Mouse (Mus musculus) stomach, embryonic 16.5 days (tissue): ENCODE data around the gene Rasl10b. TPM values are rescaled to one million over a fixed set of nuclear protein-coding genes. Genes with fewer than 3 reads are reported as not detected.

Experiments
- ATAC-seq: fragments of 200-750 bp; cut with Nextera tagmentation; 2 replicates; pipeline ENCODE4 v1.8.0; 2017; ENCODE audit warnings: moderate number of reproducible peaks, moderate TSS enrichment; ENCODE audit not compliant: insufficient read depth, low FRiP score
- H3K27ac ChIP-seq: fragments of 300-500 bp; sonication (generic); 2 replicates; pipeline ENCODE4 v1.5.1; 2014; ENCODE audit warnings: low read length
- H3K27me3 ChIP-seq: fragments of 300-500 bp; sonication (generic); 2 replicates; pipeline ENCODE4 v1.6.1; 2014; ENCODE audit warnings: low read length, control low read depth, mixed read lengths; ENCODE audit not compliant: control insufficient read depth, insufficient read depth
- H3K36me3 ChIP-seq: fragments of 300-500 bp; sonication (generic); 2 replicates; pipeline ENCODE4 v1.6.1; 2014; ENCODE audit warnings: low read length; ENCODE audit not compliant: control insufficient read depth, insufficient read depth
- H3K4me1 ChIP-seq: fragments of 300-500 bp; sonication (generic); 2 replicates; pipeline ENCODE4 v1.6.1; 2014; ENCODE audit warnings: low read length, control low read depth, mixed read lengths; ENCODE audit not compliant: control insufficient read depth, insufficient read depth
- H3K4me2 ChIP-seq: fragments of 300-500 bp; sonication (generic); 2 replicates; pipeline ENCODE4 v1.6.1; 2014; ENCODE audit warnings: low read depth, low read length, mixed read lengths
- H3K4me3 ChIP-seq: fragments of 300-500 bp; sonication (generic); replicated peaks from 2 replicates; pipeline ENCODE4 v1.5.1; 2014; ENCODE audit warnings: mild to moderate bottlenecking, low read length
- H3K9ac ChIP-seq: fragments of 300-500 bp; sonication (generic); 2 replicates; pipeline ENCODE4 v1.6.1; 2014; ENCODE audit warnings: low read length
- H3K9me3 ChIP-seq: fragments of 300-500 bp; sonication (generic); replicated peaks from 2 replicates; pipeline ENCODE4 v1.6.1; 2016; ENCODE audit warnings: low read length, control low read depth; ENCODE audit not compliant: control insufficient read depth
- WGBS: fragments of 180-500 bp; shearing (Covaris S2); extraction: QIAGEN DNeasy Blood & Tissue Kit; methylation state at CpG from one replicate; pipeline ENCODE4 v1.1.7; 2014; 5-methylcytosine and 5-hydroxymethylcytosine counted together
- polyA plus RNA-seq: library from polyadenylated mRNA; unstranded; fragments of >200 nt; fragmentation: Nextera tagmentation; extraction: Ambion mirVana; gene quantifications from 2 replicates; pipeline ENCODE4 v1.2.1, GENCODE M21; 2015

The Rasl10b gene
- 0.27 and 0.49 TPM in 2 replicates for polyA plus RNA-seq

- Histone ChIP-seq H3K27ac (no peak within 1 kb of the TSS), H3K9ac (peak within 1 kb of the TSS; percentile 74), H3K4me2 (peak within 1 kb of the TSS; percentile 90), H3K4me1 (peaks cover 3% of the 10 kb centered on the region; the same call in 1 of the 2 replicates), H3K27me3 (no peaks in the 10 kb centered on the region), H3K4me3 (peak within 1 kb of the TSS; percentile 67), H3K9me3 (no peaks in the 10 kb centered on the region), H3K36me3 (no peaks in the 10 kb centered on the region)
- WGBS, result 1% methylated on average over 23 of the region's 44 CpGs
- peak; percentile 65 for ATAC-seq
Observed at GRCm38 (mm10) chr11:83409087-83409754, at the start of gene Rasl10b. TSS of gene Rasl10b (plus strand) at chr11:83409137.

GRCm38 (mm10) chr11:83364656-83365055 lies 44.3 kb upstream of the Rasl10b start:
- Histone ChIP-seq H3K4me2 (no peak overlapping the region), H3K4me3 (no peak overlapping the region), H3K4me1 (no peaks in the 10 kb centered on the region), H3K9ac (no peak overlapping the region), H3K36me3 (peaks cover 4% of the 10 kb centered on the region; the same call in 1 of the 2 replicates), H3K27me3 (no peaks in the 10 kb centered on the region), H3K9me3 (no peaks in the 10 kb centered on the region), H3K27ac (no peak overlapping the region)
- ATAC-seq, result no peak
- 94% methylated on average over 6 of the region's 6 CpGs for WGBS

GRCm38 (mm10) chr11:83371267-83371666 lies 37.7 kb upstream of the Rasl10b start:
- no peak for ATAC-seq
- 97% methylated on average over 4 of the region's 4 CpGs for WGBS
- Histone ChIP-seq H3K36me3 (peaks cover 4% of the 10 kb centered on the region; the same call in 1 of the 2 replicates), H3K27ac (no peak overlapping the region), H3K9me3 (no peaks in the 10 kb centered on the region), H3K4me3 (no peak overlapping the region), H3K27me3 (no peaks in the 10 kb centered on the region), H3K4me1 (no peaks in the 10 kb centered on the region), H3K9ac (no peak overlapping the region), H3K4me2 (no peak overlapping the region)

DNA sequence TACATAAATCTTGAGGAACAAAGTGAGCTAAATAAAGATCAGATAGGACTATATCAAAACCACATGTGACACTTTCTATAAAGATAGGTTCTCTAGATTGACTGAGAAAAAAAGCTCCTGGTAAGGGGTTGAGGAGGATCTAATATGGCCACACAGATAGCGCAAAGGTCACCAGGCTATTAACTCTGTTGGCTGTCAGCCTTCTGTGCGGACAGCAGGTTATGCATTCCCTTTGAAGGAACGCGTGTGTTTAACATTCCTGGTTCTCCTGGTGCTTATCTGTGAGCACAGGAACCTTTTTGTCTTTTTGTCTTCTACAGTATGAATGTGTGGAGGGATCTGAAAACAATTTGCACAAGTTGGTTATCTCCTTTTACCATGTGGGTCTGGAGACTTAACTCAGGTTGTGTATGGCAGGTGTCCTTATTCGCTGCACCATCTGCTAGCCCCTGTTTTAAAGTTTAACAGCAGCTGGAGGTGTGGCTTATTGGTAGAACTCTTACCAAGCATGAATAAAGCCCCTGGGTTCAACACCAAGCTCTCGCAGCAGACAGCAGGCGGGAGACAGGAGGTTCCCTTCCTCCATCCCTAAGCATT lies 29.1 kb upstream of the Rasl10b start:
- Histone ChIP-seq H3K4me1 (no peaks in the 10 kb centered on the region), H3K9ac (no peak overlapping the region), H3K4me2 (no peak overlapping the region), H3K36me3 (no peaks in the 10 kb centered on the region), H3K27me3 (no peaks in the 10 kb centered on the region), H3K4me3 (no peak overlapping the region), H3K9me3 (no peaks in the 10 kb centered on the region), H3K27ac (no peak overlapping the region)
- ATAC-seq, result no peak
- WGBS, result 66% methylated on average over 7 of the region's 7 CpGs

- no peak overlapping the region for H3K4me2 ChIP-seq
- no peaks in the 10 kb centered on the region for H3K27me3 ChIP-seq
- H3K4me3 ChIP-seq, result no peak overlapping the region
- H3K36me3 ChIP-seq, result no peaks in the 10 kb centered on the region
- ATAC-seq, result no peak
- no peaks in the 10 kb centered on the region for H3K9me3 ChIP-seq
- WGBS, result 65% methylated on average over 9 of the region's 9 CpGs
- H3K9ac ChIP-seq, result no peak overlapping the region
- H3K4me1 ChIP-seq, result no peaks in the 10 kb centered on the region
- no peak overlapping the region for H3K27ac ChIP-seq
Observed at GRCm38 (mm10) chr11:83382876-83383531, 25.9 kb upstream of the Rasl10b start.

DNA sequence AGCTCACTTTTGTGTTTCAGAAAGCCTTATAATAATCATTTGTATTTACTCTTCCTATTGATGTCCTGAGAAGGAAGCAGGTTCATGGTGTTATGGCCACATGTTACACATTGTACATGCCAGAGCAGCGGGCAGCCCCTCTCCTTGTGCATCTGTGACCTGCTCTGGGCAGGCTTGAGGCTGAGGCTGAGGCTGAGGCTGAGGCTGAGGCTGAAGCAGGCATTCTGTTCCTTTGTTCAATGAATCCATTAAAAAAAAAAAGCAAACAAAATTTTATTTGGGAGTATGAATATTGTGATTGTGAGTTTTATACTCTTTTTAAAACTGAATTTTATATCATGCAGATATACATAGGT lies 25.4 kb upstream of the Rasl10b start:
- no peaks in the 10 kb centered on the region for H3K4me1 ChIP-seq
- H3K4me3 ChIP-seq, result no peak overlapping the region
- 0 out of 2 replicates have a peak, but pooled peaks cover 3% of the 10 kb centered on the region for H3K36me3 ChIP-seq
- no peaks in the 10 kb centered on the region for H3K27me3 ChIP-seq
- H3K27ac ChIP-seq, result no peak overlapping the region
- ATAC-seq, result no peak
- 84% methylated on average over 1 of the region's 1 CpGs for WGBS
- no peak overlapping the region for H3K9ac ChIP-seq
- no peaks in the 10 kb centered on the region for H3K9me3 ChIP-seq
- no peak overlapping the region for H3K4me2 ChIP-seq

GRCm38 (mm10) chr11:83393062-83393461 lies 15.9 kb upstream of the Rasl10b start:
- Histone ChIP-seq H3K36me3 (peaks cover 17% of the 10 kb centered on the region), H3K27ac (no peak overlapping the region), H3K4me1 (no peaks in the 10 kb centered on the region), H3K4me3 (no peak overlapping the region), H3K4me2 (no peak overlapping the region), H3K9me3 (no peaks in the 10 kb centered on the region), H3K27me3 (no peaks in the 10 kb centered on the region), H3K9ac (no peak overlapping the region)
- 83% methylated on average over 4 of the region's 4 CpGs for WGBS
- ATAC-seq, result no peak

- Histone ChIP-seq H3K4me1 (no peaks in the 10 kb centered on the region), H3K27ac (no peak overlapping the region), H3K9ac (no peak overlapping the region), H3K36me3 (peaks cover 14% of the 10 kb centered on the region), H3K4me2 (no peak overlapping the region), H3K4me3 (no peak overlapping the region), H3K9me3 (no peaks in the 10 kb centered on the region), H3K27me3 (no peaks in the 10 kb centered on the region)
- no peak for ATAC-seq
- WGBS, result 62% methylated on average over 6 of the region's 6 CpGs
Observed at GRCm38 (mm10) chr11:83394802-83395439, 14.0 kb upstream of the Rasl10b start.

DNA sequence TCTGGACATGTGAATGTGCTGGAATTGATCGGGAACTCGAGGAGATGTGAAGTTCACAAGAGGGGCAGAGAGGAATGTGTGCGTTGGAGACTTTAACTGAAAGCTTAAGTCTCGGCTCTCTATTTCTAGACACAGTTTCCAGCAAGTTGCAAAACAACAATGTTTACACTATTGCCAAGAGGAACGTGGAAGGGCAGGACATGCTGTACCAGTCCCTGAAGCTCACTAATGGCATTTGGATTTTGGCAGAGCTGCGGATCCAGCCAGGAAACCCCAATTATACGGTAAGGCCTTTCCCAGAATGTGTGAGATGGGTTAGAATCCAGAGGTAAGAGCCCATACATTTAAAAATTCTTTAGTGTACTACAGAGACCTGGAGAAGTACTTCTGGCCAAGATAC lies 11.3 kb upstream of the Rasl10b start:
- 85% methylated on average over 7 of the region's 7 CpGs for WGBS
- no peak for ATAC-seq
- peaks cover 7% of the 10 kb centered on the region for H3K36me3 ChIP-seq

More for the DNA sequence above, 11.3 kb upstream of the Rasl10b start:
- no peak overlapping the region for H3K4me2 ChIP-seq
- no peak overlapping the region for H3K9ac ChIP-seq
- H3K27me3 ChIP-seq, result no peaks in the 10 kb centered on the region
- no peak overlapping the region for H3K4me3 ChIP-seq
- H3K4me1 ChIP-seq, result no peaks in the 10 kb centered on the region
- no peaks in the 10 kb centered on the region for H3K9me3 ChIP-seq
- no peak overlapping the region for H3K27ac ChIP-seq
